Mouse (Mus musculus) liver, embryonic 11.5 days (tissue): ENCODE measurements around the gene Prph. TPM values are rescaled to one million over a fixed set of nuclear protein-coding genes. Genes with fewer than 3 reads are reported as not detected.

Source experiments
- ATAC-seq: fragments of 200-750 bp; cut with Nextera tagmentation; replicated peaks from 2 replicates; pipeline ENCODE4 v1.8.0; 2017; ENCODE audit warnings: moderate number of reproducible peaks, mild to moderate bottlenecking, moderate TSS enrichment, moderate library complexity; ENCODE audit not compliant: low FRiP score
- DNase-seq: peaks from one replicate; pipeline ENCODE4 v3.0.0-alpha.2; 2017; ENCODE audit warnings: low spot score
- H3K27ac ChIP-seq: fragments of 300-500 bp; sonication (generic); 2 replicates; pipeline ENCODE4 v1.5.1; 2014; ENCODE audit warnings: mild to moderate bottlenecking, low read depth, low read length, control low read depth
- H3K27me3 ChIP-seq: fragments of 300-500 bp; sonication (generic); replicated peaks from 2 replicates; pipeline ENCODE4 v1.6.1; 2014; ENCODE audit warnings: low read length, mixed read lengths; ENCODE audit not compliant: control insufficient read depth, insufficient read depth
- H3K36me3 ChIP-seq: fragments of 300-500 bp; sonication (generic); 2 replicates; pipeline ENCODE4 v1.6.1; 2014; ENCODE audit warnings: mild to moderate bottlenecking, low read length, moderate library complexity, mixed read lengths; ENCODE audit not compliant: control insufficient read depth, insufficient read depth
- H3K4me1 ChIP-seq: fragments of 300-500 bp; sonication (generic); replicated peaks from 2 replicates; pipeline ENCODE4 v1.6.1; 2014; ENCODE audit warnings: low read length, mixed read lengths; ENCODE audit not compliant: control insufficient read depth, insufficient read depth
- H3K4me2 ChIP-seq: fragments of 300-500 bp; sonication (generic); 2 replicates; pipeline ENCODE4 v1.6.1; 2014; ENCODE audit warnings: mild to moderate bottlenecking, control low read depth, moderate library complexity
- H3K4me3 ChIP-seq: fragments of 300-500 bp; sonication (generic); 2 replicates; pipeline ENCODE4 v1.5.1; 2014; ENCODE audit warnings: low read depth, low read length, control low read depth
- H3K9ac ChIP-seq: fragments of 300-500 bp; sonication (generic); 2 replicates; pipeline ENCODE4 v1.6.1; 2014; ENCODE audit warnings: low read depth, low read length, control low read depth
- H3K9me3 ChIP-seq: fragments of 300-500 bp; sonication (generic); 2 replicates; pipeline ENCODE4 v1.6.1; 2016; ENCODE audit warnings: low read length, inconsistent platforms, mixed read lengths; ENCODE audit not compliant: control insufficient read depth
- WGBS: fragments of 180-500 bp; shearing (Covaris S2); extraction: QIAGEN DNeasy Blood & Tissue Kit; methylation state at CpG from one replicate; pipeline ENCODE4 v1.1.7; 2014; 5-methylcytosine and 5-hydroxymethylcytosine counted together
- polyA plus RNA-seq: library from polyadenylated mRNA; unstranded; fragments of >200 nt; fragmentation: Nextera tagmentation; extraction: Ambion mirVana; gene quantifications from 2 replicates; pipeline ENCODE4 v1.2.1, GENCODE M21; 2014

The Prph gene
- polyA plus RNA-seq, 1 experiment from 2014 or later, result 0.36 TPM

GRCm38 (mm10) chr15:99087253-99088075, 32.5 kb downstream of the Prph start, which contains the start of gene C1ql4:
Gene C1ql4 (minus strand): TSS chr15:99087817.
- peaks cover 18% of the 10 kb centered on the region for H3K4me1 ChIP-seq
- peak within 1 kb of the TSS; percentile 13 for H3K4me3 ChIP-seq
- peak within 1 kb of the TSS; percentile 56 for H3K4me2 ChIP-seq
- peaks cover 7% of the 10 kb centered on the region; the same call in 1 of the 2 replicates for H3K36me3 ChIP-seq
- peaks cover 84% of the 10 kb centered on the region for H3K27me3 ChIP-seq
- no peak for DNase-seq
- H3K9ac ChIP-seq, result no peak within 1 kb of the TSS
- ATAC-seq, result no peak
- no peaks in the 10 kb centered on the region for H3K9me3 ChIP-seq
- no peak within 1 kb of the TSS for H3K27ac ChIP-seq
- 11% methylated on average over 59 of the region's 60 CpGs for WGBS

- Histone ChIP-seq H3K9ac (no peak overlapping the region), H3K27me3 (peaks cover 93% of the 10 kb centered on the region), H3K36me3 (no peaks in the 10 kb centered on the region), H3K9me3 (no peaks in the 10 kb centered on the region), H3K4me3 (peak overlapping the region; percentile 13), H3K4me1 (peaks cover 22% of the 10 kb centered on the region), H3K27ac (no peak overlapping the region), H3K4me2 (peak overlapping the region; percentile 56)
- WGBS, result under 1% methylated on average over 27 of the region's 27 CpGs
- peak; percentile 83 for DNase-seq
- peak; percentile 76 for ATAC-seq
These were observed 33.3 kb downstream of the Prph start for GRCm38 (mm10) chr15:99088292-99088691.

- WGBS, result 11% methylated on average over 14 of the region's 14 CpGs
- peaks cover 96% of the 10 kb centered on the region for H3K27me3 ChIP-seq
- H3K4me1 ChIP-seq, result peaks cover 23% of the 10 kb centered on the region
- peak overlapping the region; percentile 28 for H3K4me3 ChIP-seq
- no peaks in the 10 kb centered on the region for H3K9me3 ChIP-seq
- no peak for DNase-seq
- no peaks in the 10 kb centered on the region for H3K36me3 ChIP-seq
- H3K4me2 ChIP-seq, result peak overlapping the region; percentile 56
- no peak overlapping the region for H3K27ac ChIP-seq
- no peak overlapping the region for H3K9ac ChIP-seq
- ATAC-seq, result no peak
These were observed 34.1 kb downstream of the Prph start for GRCm38 (mm10) chr15:99089069-99089468.

GRCm38 (mm10) chr15:99092870-99093269, 37.9 kb downstream of the Prph start, which contains the start of gene Dnajc22:
Gene Dnajc22 (plus strand): TSS chr15:99093170.
- H3K4me3 ChIP-seq, result peak within 1 kb of the TSS; percentile 37
- ATAC-seq, result no peak
- 32% methylated on average over 8 of the region's 8 CpGs for WGBS
- peaks cover 95% of the 10 kb centered on the region for H3K27me3 ChIP-seq
- H3K36me3 ChIP-seq, result no peaks in the 10 kb centered on the region
- no peak within 1 kb of the TSS for H3K9ac ChIP-seq
- H3K9me3 ChIP-seq, result no peaks in the 10 kb centered on the region
- peak within 1 kb of the TSS; percentile 73 for H3K4me2 ChIP-seq
- peaks cover 34% of the 10 kb centered on the region for H3K4me1 ChIP-seq
- no peak for DNase-seq
- H3K27ac ChIP-seq, result no peak within 1 kb of the TSS

- no peak overlapping the region for H3K9ac ChIP-seq
- WGBS, result 1% methylated on average over 56 of the region's 56 CpGs
- no peak overlapping the region for H3K27ac ChIP-seq
- no peaks in the 10 kb centered on the region for H3K9me3 ChIP-seq
- H3K4me1 ChIP-seq, result peaks cover 33% of the 10 kb centered on the region
- H3K4me3 ChIP-seq, result peak overlapping the region; percentile 37
- no peaks in the 10 kb centered on the region for H3K36me3 ChIP-seq
- DNase-seq (no peak), ATAC-seq (0 out of 2 replicates have a peak, but pooled peaks have one; percentile 18)
- peaks cover 95% of the 10 kb centered on the region for H3K27me3 ChIP-seq
- H3K4me2 ChIP-seq, result peak overlapping the region; percentile 73
These were observed 38.6 kb downstream of the Prph start for GRCm38 (mm10) chr15:99093291-99094258.

GRCm38 (mm10) chr15:99094631-99095270, 39.8 kb downstream of the Prph start:
- peaks cover 94% of the 10 kb centered on the region for H3K27me3 ChIP-seq
- WGBS, result 4% methylated on average over 27 of the region's 27 CpGs
- H3K36me3 ChIP-seq, result no peaks in the 10 kb centered on the region
- peaks cover 28% of the 10 kb centered on the region for H3K4me1 ChIP-seq
- H3K27ac ChIP-seq, result no peak overlapping the region
- H3K9me3 ChIP-seq, result no peaks in the 10 kb centered on the region
- ATAC-seq, result no peak
- no peak overlapping the region for H3K4me3 ChIP-seq
- H3K4me2 ChIP-seq, result 0 out of 2 replicates have a peak overlapping the region, but pooled peaks have one; percentile 7
- H3K9ac ChIP-seq, result no peak overlapping the region
- no peak for DNase-seq

- no peak for DNase-seq
- Histone ChIP-seq H3K4me2 (no peak overlapping the region), H3K27me3 (peaks cover 93% of the 10 kb centered on the region), H3K36me3 (no peaks in the 10 kb centered on the region), H3K9me3 (no peaks in the 10 kb centered on the region), H3K27ac (no peak overlapping the region), H3K4me1 (peaks cover 28% of the 10 kb centered on the region), H3K9ac (no peak overlapping the region), H3K4me3 (no peak overlapping the region)
- ATAC-seq, result no peak
- 7% methylated on average over 6 of the region's 6 CpGs for WGBS
These were observed 40.4 kb downstream of the Prph start for GRCm38 (mm10) chr15:99095356-99095755.
